Mouse (Mus musculus) neural tube, postnatal 0 days (tissue): ENCODE results near the gene Brpf1. TPM values are rescaled to one million over a fixed set of nuclear protein-coding genes. Genes with fewer than 3 reads are reported as not detected.

ENCODE experiments used
- polyA plus RNA-seq: library from polyadenylated mRNA; unstranded; fragments of >200 nt; fragmentation: Nextera tagmentation; extraction: Ambion mirVana; gene quantifications from 2 replicates; pipeline ENCODE4 v1.2.1, GENCODE M21; 2015

Brpf1 gene
- polyA plus RNA-seq: 8.7 and 9.2 TPM in 2 replicates

GRCm38 (mm10) chr6:113306986-113307349, at the start of gene Brpf1:
Brpf1 (plus strand) TSS chr6:113307137.

GRCm38 (mm10) chr6:113282101-113282802, 24.7 kb upstream of the Brpf1 start, which contains the start of gene Cpne9:
Cpne9 (plus strand) TSS chr6:113282307.

GRCm38 (mm10) chr6:113326533-113327315, 19.8 kb downstream of the Brpf1 start, which contains the start of gene Ogg1:
Ogg1 (plus strand) TSS chr6:113326972.

GRCm38 (mm10) chr6:113343177-113344092, 36.5 kb downstream of the Brpf1 start, which contains the start of gene Camk1:
Camk1 (minus strand) TSS chr6:113343984.

Other genes with a start within 250 kb of the Brpf1 start
- gene Setd5, start 229.8 kb upstream of the Brpf1 start, polyA plus RNA-seq: 46.7 and 52.9 TPM in 2 replicates
- gene Lhfpl4, start 111.8 kb upstream of the Brpf1 start, polyA plus RNA-seq: 47.2 and 49.8 TPM in 2 replicates
- gene Mtmr14, start 69.3 kb upstream of the Brpf1 start, polyA plus RNA-seq: 26.7 and 30.6 TPM in 2 replicates
- gene Cpne9, start 24.8 kb upstream of the Brpf1 start, polyA plus RNA-seq: 3.0 and 3.6 TPM in 2 replicates
- gene Ogg1, start 19.8 kb downstream of the Brpf1 start, polyA plus RNA-seq: 7.6 and 9.9 TPM in 2 replicates
- 129 and 135 TPM in 2 replicates for gene Camk1, start 36.8 kb downstream of the Brpf1 start, polyA plus RNA-seq
- gene Tada3, start 70.7 kb downstream of the Brpf1 start, polyA plus RNA-seq: 58.7 and 61.9 TPM in 2 replicates
- gene Arpc4, start 71.0 kb downstream of the Brpf1 start, polyA plus RNA-seq: 448 and 455 TPM in 2 replicates
- gene Ttll3, start 82.1 kb downstream of the Brpf1 start, polyA plus RNA-seq: 9.1 and 10.6 TPM in 2 replicates
- 24.3 and 25.1 TPM in 2 replicates for gene Rpusd3, start 112.2 kb downstream of the Brpf1 start, polyA plus RNA-seq
- 0.17 and 0.70 TPM in 2 replicates for gene Cidec, start 128.6 kb downstream of the Brpf1 start, polyA plus RNA-seq
- gene Jagn1, start 135.4 kb downstream of the Brpf1 start, polyA plus RNA-seq: 100 and 112 TPM in 2 replicates
- 0.50 and 0.71 TPM in 2 replicates for gene Il17re, start 151.3 kb downstream of the Brpf1 start, polyA plus RNA-seq
- 7.8 and 8.7 TPM in 2 replicates for gene Il17rc, start 164.3 kb downstream of the Brpf1 start, polyA plus RNA-seq
- gene Creld1, start 176.2 kb downstream of the Brpf1 start, polyA plus RNA-seq: 75.1 and 83.7 TPM in 2 replicates
- gene Prrt3, start 194.8 kb downstream of the Brpf1 start, polyA plus RNA-seq: 12.6 and 14.9 TPM in 2 replicates
- gene Emc3, start 224.5 kb downstream of the Brpf1 start, polyA plus RNA-seq: 116 and 117 TPM in 2 replicates
- 0.81 and 1.0 TPM in 2 replicates for gene Fancd2, start 224.5 kb downstream of the Brpf1 start, polyA plus RNA-seq